Mouse (Mus musculus) liver, embryonic 16.5 days (tissue): ENCODE data around the gene Afap1l2. TPM values are rescaled to one million over a fixed set of nuclear protein-coding genes. Genes with fewer than 3 reads are reported as not detected.

Experiments used
- ATAC-seq: fragments of 200-750 bp; cut with Nextera tagmentation; 2 replicates; pipeline ENCODE4 v1.8.0; 2017; ENCODE audit warnings: low read depth, mild to moderate bottlenecking, moderate number of reproducible peaks, moderate library complexity
- H3K27ac ChIP-seq: fragments of 300-500 bp; sonication (generic); 2 replicates; pipeline ENCODE4 v1.5.1; 2014; ENCODE audit warnings: mild to moderate bottlenecking, low read length
- H3K27me3 ChIP-seq: fragments of 300-500 bp; sonication (generic); 2 replicates; pipeline ENCODE4 v1.6.1; 2014; ENCODE audit warnings: low read depth, low read length, mixed read lengths; ENCODE audit not compliant: control insufficient read depth, insufficient read depth
- H3K36me3 ChIP-seq: fragments of 300-500 bp; sonication (generic); 2 replicates; pipeline ENCODE4 v1.6.1; 2014; ENCODE audit warnings: mild to moderate bottlenecking; ENCODE audit not compliant: control insufficient read depth, insufficient read depth
- H3K4me1 ChIP-seq: fragments of 300-500 bp; sonication (generic); 2 replicates; pipeline ENCODE4 v1.6.1; 2014; ENCODE audit warnings: low read depth, low read length, mixed read lengths; ENCODE audit not compliant: control insufficient read depth
- H3K4me2 ChIP-seq: fragments of 300-500 bp; sonication (generic); 2 replicates; pipeline ENCODE4 v1.6.1; 2014; ENCODE audit warnings: low read depth, low read length, mixed read lengths
- H3K4me3 ChIP-seq: fragments of 300-500 bp; sonication (generic); 2 replicates; pipeline ENCODE4 v1.5.1; 2014; ENCODE audit warnings: low read depth, mild to moderate bottlenecking, low read length
- H3K9ac ChIP-seq: fragments of 300-500 bp; sonication (generic); 2 replicates; pipeline ENCODE4 v1.6.1; 2014; ENCODE audit warnings: low read depth, low read length
- H3K9me3 ChIP-seq: fragments of 300-500 bp; sonication (generic); replicated peaks from 2 replicates; pipeline ENCODE4 v1.6.1; 2016; ENCODE audit warnings: low read length; ENCODE audit not compliant: control insufficient read depth
- WGBS: fragments of 180-500 bp; shearing (Covaris S2); extraction: QIAGEN DNeasy Blood & Tissue Kit; methylation state at CpG from one replicate; pipeline ENCODE4 v1.1.7; 2014; ENCODE audit not compliant: insufficient replicate concordance; 5-methylcytosine and 5-hydroxymethylcytosine counted together
- polyA plus RNA-seq: library from polyadenylated mRNA; unstranded; fragments of >200 nt; fragmentation: Nextera tagmentation; extraction: Ambion mirVana; gene quantifications from 2 replicates; pipeline ENCODE4 v1.2.1, GENCODE M21; 2015

Gene Afap1l2
- polyA plus RNA-seq = 1.2 and 1.4 TPM in 2 replicates

DNA sequence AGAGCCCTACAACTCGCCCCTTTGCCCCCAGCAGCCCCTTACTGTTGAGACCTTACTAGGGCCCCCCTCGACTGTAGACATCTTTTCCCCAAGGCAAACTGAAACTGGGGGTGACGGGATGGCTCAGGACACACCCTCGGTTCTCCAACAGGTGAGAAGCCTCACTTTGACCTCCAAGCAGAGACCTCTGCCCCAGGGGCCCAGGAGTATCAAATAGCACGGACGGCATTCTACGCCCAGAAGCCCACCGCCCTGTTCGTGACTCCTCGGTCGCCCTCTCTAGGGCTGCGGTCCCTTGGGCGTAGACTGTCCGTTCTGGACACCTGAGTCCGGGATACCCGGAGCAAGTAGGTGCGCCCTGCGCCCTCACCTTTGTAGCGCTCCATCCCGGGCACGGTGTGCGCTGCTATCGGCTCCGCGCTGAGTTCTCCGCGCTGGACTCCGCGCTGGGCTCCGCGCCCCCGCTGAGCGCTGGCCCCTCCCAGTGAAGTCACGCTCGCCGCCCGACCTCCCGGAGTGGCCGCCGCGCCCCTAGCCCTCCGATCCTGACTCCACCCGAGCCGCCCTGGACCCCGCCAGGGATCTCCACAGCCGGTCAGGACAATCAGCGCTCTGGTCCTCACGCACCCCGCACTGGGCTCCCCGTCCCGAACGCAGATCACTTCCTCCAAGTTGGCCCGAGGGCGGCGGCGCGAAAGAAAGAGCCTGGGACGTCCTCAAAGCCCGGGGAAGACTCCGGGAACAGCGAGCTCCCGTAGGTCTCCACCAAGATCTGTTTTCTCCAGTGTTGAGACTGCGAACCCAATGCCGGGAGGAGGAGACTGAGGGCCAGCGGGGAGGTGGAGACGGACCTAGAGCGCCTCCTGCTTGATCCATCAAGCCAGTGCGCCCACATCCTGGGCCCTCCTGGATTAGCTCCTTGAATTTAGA, at the start of gene Afap1l2:
Afap1l2 (minus strand) TSS at position 448 of the 930 bp plus-strand sequence.
- WGBS = 3% methylated on average over 66 of the region's 68 CpGs
- no peak within 1 kb of the TSS for H3K27ac ChIP-seq
- ATAC-seq = 0 out of 2 replicates have a peak, but pooled peaks have one; percentile 13

DNA sequence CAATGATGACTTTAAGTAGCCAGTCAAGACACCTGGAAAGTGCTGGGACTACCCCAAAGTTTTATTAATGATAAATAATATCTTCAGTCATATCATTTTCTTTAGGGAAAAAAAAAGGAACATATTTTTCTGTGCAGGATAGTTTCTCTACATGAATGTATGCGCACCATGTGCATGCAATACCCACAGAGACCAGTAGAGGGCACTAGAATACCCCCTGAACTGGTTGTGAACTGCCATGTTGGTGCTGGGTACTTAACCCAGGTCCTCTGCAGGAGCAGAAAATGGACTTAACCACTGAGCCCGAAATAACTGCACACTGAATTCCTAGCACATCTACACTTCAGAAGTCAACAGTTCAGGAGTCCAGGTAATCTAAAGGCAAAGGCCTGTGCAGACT, 49.5 kb upstream of the Afap1l2 start:
- Histone ChIP-seq H3K4me1 (no peaks in the 10 kb centered on the region), H3K4me3 (no peak overlapping the region), H3K27ac (no peak overlapping the region), H3K4me2 (no peak overlapping the region), H3K36me3 (peaks cover 6% of the 10 kb centered on the region), H3K9ac (no peak overlapping the region), H3K27me3 (no peaks in the 10 kb centered on the region), H3K9me3 (peaks cover 5% of the 10 kb centered on the region)
- 74% methylated on average over 2 of the region's 2 CpGs for WGBS
- ATAC-seq = no peak

More for the DNA sequence above, at the start of gene Afap1l2:
- Histone ChIP-seq H3K4me1 (no peaks in the 10 kb centered on the region), H3K4me3 (peak within 1 kb of the TSS; percentile 51), H3K27me3 (peaks cover 23% of the 10 kb centered on the region), H3K9ac (peak within 1 kb of the TSS; percentile 11; the same call in 1 of the 2 replicates), H3K36me3 (no peaks in the 10 kb centered on the region), H3K9me3 (no peaks in the 10 kb centered on the region), H3K4me2 (peak within 1 kb of the TSS; percentile 61)

DNA sequence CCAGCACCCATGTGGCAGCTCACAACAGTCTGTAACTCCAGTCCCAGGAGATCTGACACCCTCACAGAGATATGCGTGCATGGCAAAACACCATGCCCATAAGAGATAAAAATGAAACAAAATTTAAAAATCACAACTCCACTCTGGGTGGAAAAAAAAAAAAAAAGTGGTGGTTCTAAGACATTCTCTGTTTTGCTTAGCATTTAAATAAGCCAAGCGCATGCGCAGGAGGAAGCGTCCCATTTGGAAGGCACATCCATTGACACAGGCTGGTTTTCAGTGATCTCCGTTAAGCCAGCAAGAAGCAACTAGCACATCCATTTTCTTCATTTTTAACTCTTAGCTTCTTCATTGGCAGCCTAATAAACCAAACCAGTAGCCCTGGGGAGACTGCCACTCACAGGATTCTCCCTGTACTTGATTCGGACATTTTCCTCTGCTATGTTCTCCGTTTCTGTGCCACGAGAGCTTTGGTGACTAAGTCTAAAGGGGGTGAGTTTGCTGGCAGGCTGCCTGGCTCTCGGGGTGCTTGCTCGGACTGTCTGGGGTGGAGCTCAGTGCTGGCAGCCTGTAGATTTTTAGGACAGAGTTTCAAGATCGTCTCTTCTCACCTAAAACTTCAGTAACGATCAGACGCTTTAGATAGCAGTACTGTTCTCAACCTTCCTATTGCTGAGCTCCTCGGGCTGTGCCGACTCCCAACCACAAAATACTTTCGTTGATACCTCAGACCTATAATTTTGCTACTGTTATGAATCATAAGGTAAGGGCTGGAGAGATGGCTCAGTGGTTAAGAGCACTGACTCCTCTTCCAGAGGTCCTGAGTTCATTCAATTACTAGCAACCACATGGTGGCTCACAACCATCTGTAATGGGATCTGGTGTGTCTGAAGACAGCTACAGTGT, 47.4 kb upstream of the Afap1l2 start:
- Histone ChIP-seq H3K4me1 (no peaks in the 10 kb centered on the region), H3K9ac (no peak overlapping the region), H3K27me3 (no peaks in the 10 kb centered on the region), H3K4me2 (no peak overlapping the region), H3K4me3 (no peak overlapping the region), H3K36me3 (peaks cover 6% of the 10 kb centered on the region), H3K9me3 (peaks cover 5% of the 10 kb centered on the region), H3K27ac (no peak overlapping the region)
- ATAC-seq = no peak
- WGBS = 72% methylated on average over 16 of the region's 16 CpGs

DNA sequence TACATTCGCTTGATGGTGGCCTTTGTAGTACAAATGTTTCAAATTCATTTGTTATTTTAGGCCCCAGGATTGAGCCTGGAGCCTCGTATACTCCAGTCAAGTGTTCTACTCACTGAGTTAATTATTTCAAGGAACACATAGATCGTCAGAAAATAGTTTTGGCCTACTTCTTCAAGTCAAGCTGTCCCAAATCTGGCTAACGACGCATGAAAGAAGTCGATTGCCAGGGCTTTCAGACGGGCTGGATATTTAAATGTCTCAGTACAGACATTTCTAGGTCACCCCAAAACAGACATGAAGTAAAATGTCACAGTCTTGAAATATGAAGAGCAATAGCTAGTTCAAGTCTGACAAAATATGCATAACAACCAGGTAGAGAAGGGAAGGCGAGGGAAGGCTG, 44.9 kb upstream of the Afap1l2 start:
- 63% methylated on average over 8 of the region's 8 CpGs for WGBS
- H3K9me3 ChIP-seq = peaks cover 4% of the 10 kb centered on the region
- no peaks in the 10 kb centered on the region for H3K27me3 ChIP-seq

DNA sequence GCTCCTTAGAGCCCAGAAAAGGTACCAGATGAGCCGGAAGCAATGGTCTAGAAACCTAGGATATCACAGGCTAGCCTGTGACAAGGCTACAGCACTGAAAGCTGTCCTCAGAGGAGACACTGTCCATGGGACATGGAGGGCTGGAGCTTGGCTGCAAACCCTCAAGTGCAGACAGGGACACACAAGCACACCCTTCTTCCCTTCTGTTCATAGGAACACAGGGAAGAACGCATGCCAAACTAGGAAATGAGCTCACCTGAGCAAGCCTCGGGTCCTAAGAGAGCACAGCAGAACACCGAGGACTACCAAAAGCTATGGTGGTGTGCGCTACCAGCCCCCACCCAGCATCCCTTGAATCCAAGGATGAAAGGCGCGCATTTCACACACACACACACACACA, 44.0 kb upstream of the Afap1l2 start:
- Histone ChIP-seq H3K9me3 (no peaks in the 10 kb centered on the region), H3K36me3 (no peaks in the 10 kb centered on the region), H3K9ac (no peak overlapping the region), H3K4me2 (no peak overlapping the region), H3K4me3 (no peak overlapping the region), H3K27me3 (no peaks in the 10 kb centered on the region), H3K27ac (no peak overlapping the region), H3K4me1 (no peaks in the 10 kb centered on the region)
- ATAC-seq = no peak
- 71% methylated on average over 7 of the region's 7 CpGs for WGBS

More for the DNA sequence above, 44.9 kb upstream of the Afap1l2 start:
- H3K9ac ChIP-seq = no peak overlapping the region
- H3K4me2 ChIP-seq = no peak overlapping the region
- no peak overlapping the region for H3K27ac ChIP-seq
- no peaks in the 10 kb centered on the region for H3K4me1 ChIP-seq
- no peak for ATAC-seq
- H3K4me3 ChIP-seq = no peak overlapping the region
- H3K36me3 ChIP-seq = peaks cover 5% of the 10 kb centered on the region

DNA sequence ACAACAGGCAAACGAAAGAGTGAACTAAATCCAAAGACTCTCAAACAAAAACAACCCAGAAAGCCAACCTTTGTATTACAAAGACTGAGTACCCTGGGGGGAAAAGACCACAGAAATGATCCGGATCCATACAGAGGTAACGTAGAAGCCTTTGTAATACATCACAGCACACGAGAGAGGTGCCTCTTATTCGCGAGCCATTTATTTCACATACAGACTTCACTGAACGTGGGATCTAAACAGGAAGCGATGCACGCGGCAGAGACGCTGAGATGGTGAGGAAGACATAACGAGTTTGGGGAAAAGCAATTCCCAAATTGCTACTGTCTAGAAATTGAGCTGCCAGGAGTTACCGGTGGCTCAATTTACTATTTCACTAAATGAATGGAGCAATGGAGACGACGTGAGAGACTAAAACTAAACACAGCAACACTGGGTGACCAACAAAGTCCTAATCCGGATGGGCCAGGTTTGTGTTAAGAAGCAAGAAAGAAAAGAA, 41.6 kb upstream of the Afap1l2 start:
- Histone ChIP-seq H3K27ac (no peak overlapping the region), H3K36me3 (no peaks in the 10 kb centered on the region), H3K4me1 (no peaks in the 10 kb centered on the region), H3K27me3 (no peaks in the 10 kb centered on the region), H3K4me2 (no peak overlapping the region), H3K9me3 (no peaks in the 10 kb centered on the region), H3K9ac (no peak overlapping the region), H3K4me3 (no peak overlapping the region)
- ATAC-seq = no peak
- 67% methylated on average over 16 of the region's 16 CpGs for WGBS

DNA sequence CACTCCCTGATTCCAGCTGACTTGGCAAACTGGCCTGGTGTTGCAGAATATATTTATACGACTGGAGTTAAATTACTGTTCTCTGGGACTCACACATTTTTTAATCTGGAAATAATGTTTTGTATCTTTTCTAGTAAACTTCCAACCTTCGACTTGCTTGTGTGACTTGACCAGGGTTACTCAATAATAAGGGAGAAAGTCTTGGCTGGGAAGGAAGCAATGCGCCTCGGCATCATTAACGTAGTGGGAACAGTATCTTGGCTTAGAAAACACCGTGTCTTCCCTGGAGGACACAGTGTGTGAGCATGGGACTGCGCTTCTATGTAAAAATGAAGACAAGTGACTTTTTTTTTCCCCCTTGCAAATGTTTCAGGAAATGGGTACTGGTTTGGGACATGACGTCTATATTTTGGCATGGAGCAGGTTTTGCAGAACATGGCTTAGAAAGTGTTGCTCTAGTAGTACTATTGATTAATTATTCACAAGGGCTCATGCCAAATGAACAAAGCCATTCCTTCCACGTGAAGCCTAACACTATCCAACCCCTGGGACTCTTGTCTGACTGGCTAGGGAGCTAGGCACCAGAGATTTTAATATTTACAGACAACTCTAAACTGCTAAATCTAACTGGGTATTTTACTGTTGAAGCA, 39.8 kb upstream of the Afap1l2 start:
- Histone ChIP-seq H3K9me3 (no peaks in the 10 kb centered on the region), H3K36me3 (no peaks in the 10 kb centered on the region), H3K27me3 (no peaks in the 10 kb centered on the region), H3K27ac (no peak overlapping the region), H3K4me1 (no peaks in the 10 kb centered on the region), H3K4me3 (no peak overlapping the region), H3K9ac (no peak overlapping the region), H3K4me2 (no peak overlapping the region)
- no peak for ATAC-seq
- WGBS = 71% methylated on average over 9 of the region's 9 CpGs

DNA sequence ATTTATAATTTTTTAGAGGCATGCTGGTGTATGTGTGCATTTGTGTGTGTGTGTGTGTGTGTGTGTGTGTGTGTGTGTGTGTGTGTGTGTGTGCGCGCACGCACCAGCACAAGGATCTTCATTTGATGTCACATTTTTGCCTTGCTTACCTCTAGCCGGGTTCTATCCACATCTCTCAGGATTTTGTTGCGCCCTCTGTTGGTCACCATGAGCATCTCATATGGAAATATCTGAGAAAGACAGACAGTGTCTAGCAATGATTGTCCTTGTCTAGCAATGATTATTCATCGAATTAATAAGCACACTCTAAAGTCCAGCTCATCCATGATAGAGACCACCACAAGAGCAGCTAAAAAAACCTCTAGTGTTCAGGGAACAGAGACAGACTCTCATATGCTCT, 31.2 kb upstream of the Afap1l2 start:
- Histone ChIP-seq H3K27ac (no peak overlapping the region), H3K9me3 (no peaks in the 10 kb centered on the region)
- WGBS = 68% methylated on average over 6 of the region's 6 CpGs

More for the DNA sequence above, 31.2 kb upstream of the Afap1l2 start:
- Histone ChIP-seq H3K4me2 (no peak overlapping the region), H3K4me1 (no peaks in the 10 kb centered on the region), H3K27me3 (no peaks in the 10 kb centered on the region), H3K4me3 (no peak overlapping the region), H3K9ac (no peak overlapping the region), H3K36me3 (no peaks in the 10 kb centered on the region)
- ATAC-seq = no peak
